Mouse (Mus musculus) brain, embryonic 14.5 days (tissue): Measurements from ENCODE around the gene Tcf7l1. TPM values are rescaled to one million over a fixed set of nuclear protein-coding genes. Genes with fewer than 3 reads are reported as not detected.

ENCODE experiments used
- DNase-seq: peaks from one replicate; pipeline ENCODE4 v3.0.0-alpha.2; 2011; ENCODE audit warnings: low read depth
- CTCF ChIP-seq: fragments of 200-500 bp; IDR thresholded peaks from 2 replicates; pipeline ENCODE4 v1.5.1; 2012; ENCODE audit warnings: inconsistent platforms, mild to moderate bottlenecking, moderate library complexity, borderline replicate concordance; ENCODE audit not compliant: insufficient read depth, insufficient read length; ENCODE audit errors: extremely low read depth
- POLR2A ChIP-seq: fragments of 200-500 bp; IDR thresholded peaks from 2 replicates; pipeline ENCODE4 v1.6.1; 2012; ENCODE audit warnings: mild to moderate bottlenecking, inconsistent platforms, borderline replicate concordance; ENCODE audit not compliant: poor library complexity, insufficient read depth, insufficient read length, severe bottlenecking; ENCODE audit errors: extremely low read depth
- polyA plus RNA-seq: library from polyadenylated mRNA; depleted of rRNA; stranded (reverse); fragments of >200 nt; gene quantifications from 2 replicates; pipeline ENCODE4 v1.2.3, GENCODE M21; 2012

Tcf7l1 gene
- polyA plus RNA-seq, 1 experiment = 14.5 TPM

DNA sequence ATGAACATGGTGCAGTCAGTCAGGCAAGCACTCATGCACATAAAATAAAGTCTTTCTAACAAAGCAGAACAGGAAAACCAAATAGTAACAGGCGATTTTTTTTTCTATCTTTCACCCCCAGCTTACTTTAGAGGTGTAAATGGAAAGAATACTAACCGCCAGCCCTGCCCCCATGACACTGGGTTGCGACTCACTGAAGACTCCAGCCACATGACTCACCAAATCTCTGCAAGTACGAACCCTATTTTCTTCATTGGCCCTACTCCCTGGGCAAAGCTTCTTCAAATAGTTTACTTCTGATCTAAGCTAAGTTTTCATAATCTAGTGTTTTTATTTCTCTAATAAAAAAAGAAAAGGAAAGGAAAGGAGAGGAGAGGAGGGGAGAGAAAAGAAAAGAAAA lies 144.5 kb downstream of the Tcf7l1 start:
- no peak for TF ChIP-seq POLR2A
- TF ChIP-seq CTCF = no peak
- DNase-seq = no peak

DNA sequence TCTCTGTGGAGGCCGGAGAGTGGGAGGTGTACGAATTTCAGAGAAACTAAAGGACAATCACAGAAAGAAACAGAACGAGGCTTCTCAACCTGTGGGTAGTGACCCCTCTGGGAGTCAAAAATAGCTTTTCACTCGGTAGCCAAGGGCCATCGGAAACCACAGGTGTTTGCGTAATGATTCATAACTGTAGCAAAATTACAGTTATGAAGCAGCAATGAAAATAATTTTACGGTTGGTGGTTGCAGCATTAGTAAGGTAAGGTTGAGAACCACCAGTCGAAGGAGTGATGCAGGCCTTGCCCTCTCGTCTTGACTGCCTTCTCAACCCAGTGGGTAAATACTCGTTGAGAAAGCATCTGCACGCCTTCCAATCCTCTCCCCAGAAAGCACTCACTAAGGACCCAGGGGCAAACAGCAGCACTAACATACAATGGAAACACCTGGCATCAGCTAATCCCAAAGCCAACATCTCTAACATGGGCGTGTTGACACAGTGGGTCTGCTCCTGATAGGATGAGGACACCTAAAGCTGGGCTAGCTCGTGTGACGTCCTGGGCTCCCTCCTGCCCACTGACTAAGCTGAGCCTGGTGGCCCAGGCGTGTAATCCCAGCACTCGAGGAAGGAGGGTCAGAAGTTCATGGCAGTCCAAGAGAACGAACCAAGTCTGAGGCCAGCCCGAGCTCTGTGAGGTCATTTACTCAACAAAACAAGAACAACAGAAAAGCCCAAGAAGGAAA lies 147.7 kb downstream of the Tcf7l1 start:
- TF ChIP-seq CTCF = no peak
- no peak for TF ChIP-seq POLR2A
- DNase-seq = no peak

DNA sequence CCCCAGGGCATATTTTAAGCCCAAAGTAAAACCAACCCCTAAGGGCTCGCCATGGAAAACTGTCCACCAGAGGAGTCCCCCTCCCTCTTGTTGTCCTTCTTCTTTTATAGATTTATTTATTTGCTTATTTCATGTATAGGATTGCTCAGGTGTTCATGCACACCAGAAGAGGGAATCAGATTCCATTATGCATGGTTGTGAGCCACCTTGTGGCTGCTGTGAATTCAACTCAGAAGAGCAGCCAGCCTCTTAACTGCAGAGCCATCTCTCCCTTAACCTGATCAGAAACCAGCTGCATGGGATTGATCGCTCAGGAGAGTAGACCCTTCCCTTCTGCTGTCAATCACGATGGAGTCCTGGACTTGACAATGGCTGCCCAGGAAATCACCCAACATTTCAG lies 152.1 kb downstream of the Tcf7l1 start:
- TF ChIP-seq POLR2A (no peak), CTCF (peak; percentile 21; the same call in 1 of the 2 replicates)

DNA sequence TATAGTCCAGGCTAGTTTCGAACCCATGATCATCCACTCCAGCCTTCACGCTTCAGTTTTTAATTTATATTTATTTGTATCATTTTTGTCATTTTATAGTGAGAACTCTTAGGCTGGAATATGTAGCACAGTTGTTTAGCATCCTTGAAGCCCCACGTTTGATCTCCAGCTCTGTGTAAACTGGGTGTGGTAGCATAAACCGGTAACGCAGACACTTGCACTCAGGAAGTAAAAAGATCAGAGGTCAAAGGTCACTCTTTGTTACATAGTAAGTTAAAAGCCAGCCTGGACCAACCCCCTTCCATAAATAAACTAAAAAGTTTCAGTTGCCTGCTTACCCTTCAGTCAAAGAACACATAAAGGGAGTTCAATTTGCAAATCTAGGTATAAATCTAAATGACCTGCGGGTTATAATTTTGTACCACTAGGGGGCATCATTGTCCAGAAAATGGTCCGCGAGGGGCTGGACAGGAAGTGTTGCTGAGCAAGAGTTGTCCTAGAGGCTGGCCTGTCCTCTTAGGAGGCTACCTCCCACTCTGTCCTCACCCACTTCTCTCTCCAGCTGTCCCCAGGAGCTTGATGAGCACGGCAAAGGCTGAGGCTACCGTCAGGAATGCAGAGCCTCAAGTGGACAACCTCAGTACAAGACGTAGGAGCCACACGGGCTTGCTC lies 153.2 kb downstream of the Tcf7l1 start:
- peak; percentile 83 for DNase-seq
- TF ChIP-seq CTCF (peak; percentile 75), POLR2A (no peak)

More for the DNA sequence above, 152.1 kb downstream of the Tcf7l1 start:
- no peak for DNase-seq

DNA sequence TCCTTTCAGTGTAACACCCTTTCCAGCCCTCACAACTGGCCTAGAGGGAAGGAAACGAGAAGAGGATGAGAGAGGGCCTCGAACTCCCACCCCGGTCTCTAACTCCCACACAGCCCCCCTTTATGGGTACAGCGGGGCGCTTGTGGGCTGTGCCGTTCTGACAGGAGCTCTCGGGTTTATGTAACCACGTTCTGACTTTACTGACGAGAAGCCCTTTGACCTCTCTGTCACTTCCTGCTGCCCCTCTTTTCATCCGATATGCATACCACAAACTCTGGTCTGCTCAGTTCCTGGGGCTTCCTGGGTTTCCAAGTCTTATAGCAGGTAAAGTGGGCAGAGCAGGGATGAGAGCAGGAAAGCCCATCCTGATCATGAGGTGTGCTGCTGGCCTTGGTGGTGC lies 154.7 kb downstream of the Tcf7l1 start:
- TF ChIP-seq CTCF (no peak), POLR2A (no peak)
- no peak for DNase-seq

DNA sequence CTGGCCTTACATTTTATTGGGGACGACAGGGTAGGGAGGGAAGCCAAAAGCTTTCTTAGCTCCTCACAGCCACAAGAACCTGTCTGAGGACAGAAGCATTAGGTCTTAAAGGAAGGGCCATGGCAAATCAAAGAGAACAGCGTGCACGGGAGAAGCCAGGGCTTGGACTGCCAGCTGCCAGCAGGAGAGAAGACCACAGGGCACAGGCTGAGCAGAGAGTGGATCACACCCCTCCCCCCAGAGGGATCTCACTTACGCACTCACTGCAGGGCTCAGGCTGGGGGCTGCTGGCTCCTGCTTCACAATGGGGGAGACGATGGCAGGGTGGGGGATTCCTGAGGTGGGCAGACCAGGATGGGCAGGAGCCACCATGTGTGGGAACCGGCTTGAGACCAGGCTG lies 157.4 kb downstream of the Tcf7l1 start:
- DNase-seq = no peak
- TF ChIP-seq CTCF = no peak
- TF ChIP-seq POLR2A = no peak

DNA sequence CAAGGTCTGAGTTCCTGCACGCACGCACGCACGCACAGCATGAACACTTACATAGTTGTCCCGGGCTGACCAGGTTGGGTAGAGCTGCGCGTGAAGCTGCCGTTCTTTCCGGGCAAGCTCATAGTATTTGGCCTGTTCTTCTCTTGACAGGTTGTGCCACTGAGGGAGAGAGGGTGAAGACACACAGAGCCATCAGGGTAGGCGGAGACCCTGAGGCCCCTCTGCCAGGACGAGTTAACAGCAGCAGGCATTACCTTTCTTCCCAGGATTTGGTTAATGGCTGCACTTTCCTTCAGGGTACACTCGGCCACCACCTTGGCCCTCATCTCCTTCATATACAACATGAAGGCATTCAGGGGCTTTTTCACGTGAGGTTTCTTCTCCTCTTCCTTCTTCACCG lies 158.1 kb downstream of the Tcf7l1 start:
- TF ChIP-seq POLR2A (no peak), CTCF (no peak)

DNA sequence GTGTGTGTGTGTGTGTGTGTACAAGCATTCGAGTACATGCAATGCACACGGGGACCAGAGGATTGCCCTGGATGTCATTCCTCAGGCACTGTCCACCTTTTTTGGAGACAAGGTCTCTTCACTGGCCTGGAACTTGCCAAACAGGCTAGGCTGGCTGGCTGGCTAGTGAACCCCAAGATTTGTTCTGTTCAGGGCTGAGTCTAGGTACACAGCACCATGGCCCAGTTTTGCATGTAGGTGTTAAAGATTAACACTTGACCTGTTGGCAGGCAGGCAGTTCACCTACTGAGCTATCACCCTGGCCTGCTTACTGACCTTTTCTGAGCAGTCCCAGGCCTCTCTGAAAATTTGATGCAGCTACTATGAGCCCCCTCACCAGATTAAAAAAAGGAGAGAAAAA lies 158.7 kb downstream of the Tcf7l1 start:
- no peak for DNase-seq
- TF ChIP-seq POLR2A (no peak), CTCF (no peak)

More for the DNA sequence above, 158.1 kb downstream of the Tcf7l1 start:
- DNase-seq = no peak

DNA sequence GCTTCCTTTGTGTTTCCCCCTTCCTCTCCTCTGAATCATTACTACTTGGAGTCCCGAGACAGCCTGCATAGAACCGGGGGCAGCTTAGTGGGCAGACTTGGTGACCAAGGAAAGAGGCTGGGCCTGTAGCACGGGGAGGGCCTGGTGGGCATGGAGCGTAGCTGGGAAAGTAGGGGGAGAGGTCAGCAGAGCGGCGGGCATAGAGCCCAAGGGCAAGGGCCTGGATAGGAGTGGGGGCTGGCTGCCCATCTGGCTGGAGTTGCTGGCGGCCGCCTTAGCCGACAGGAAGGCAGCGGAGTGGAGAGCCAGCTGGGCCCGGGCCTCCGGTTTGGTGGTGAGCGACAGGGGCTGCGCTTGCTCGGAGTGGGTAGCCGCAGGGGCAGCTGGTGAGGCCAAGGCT lies 161.8 kb downstream of the Tcf7l1 start:
- TF ChIP-seq POLR2A (no peak), CTCF (no peak)
- DNase-seq = no peak

DNA sequence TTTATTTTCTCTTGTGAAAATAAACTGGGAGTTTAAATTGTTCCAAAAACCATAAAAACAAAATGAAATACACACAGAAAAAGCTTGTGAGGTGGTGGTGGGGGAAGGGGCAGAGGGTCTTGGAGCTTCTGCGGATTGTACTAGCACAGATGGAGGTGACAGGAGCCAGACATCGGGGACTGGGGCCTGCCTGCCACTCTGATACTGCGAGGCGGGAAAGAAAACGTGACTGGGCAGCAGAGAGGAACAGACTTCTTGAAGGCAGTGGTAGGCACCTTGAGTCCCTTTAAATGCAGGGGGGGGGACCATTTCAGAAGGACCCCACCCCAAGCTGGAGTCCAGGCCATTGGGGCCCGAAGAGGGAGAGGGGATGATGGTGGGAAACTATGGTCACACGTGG lies 162.7 kb downstream of the Tcf7l1 start:
- no peak for TF ChIP-seq POLR2A
- no peak for TF ChIP-seq CTCF
- DNase-seq = no peak

DNA sequence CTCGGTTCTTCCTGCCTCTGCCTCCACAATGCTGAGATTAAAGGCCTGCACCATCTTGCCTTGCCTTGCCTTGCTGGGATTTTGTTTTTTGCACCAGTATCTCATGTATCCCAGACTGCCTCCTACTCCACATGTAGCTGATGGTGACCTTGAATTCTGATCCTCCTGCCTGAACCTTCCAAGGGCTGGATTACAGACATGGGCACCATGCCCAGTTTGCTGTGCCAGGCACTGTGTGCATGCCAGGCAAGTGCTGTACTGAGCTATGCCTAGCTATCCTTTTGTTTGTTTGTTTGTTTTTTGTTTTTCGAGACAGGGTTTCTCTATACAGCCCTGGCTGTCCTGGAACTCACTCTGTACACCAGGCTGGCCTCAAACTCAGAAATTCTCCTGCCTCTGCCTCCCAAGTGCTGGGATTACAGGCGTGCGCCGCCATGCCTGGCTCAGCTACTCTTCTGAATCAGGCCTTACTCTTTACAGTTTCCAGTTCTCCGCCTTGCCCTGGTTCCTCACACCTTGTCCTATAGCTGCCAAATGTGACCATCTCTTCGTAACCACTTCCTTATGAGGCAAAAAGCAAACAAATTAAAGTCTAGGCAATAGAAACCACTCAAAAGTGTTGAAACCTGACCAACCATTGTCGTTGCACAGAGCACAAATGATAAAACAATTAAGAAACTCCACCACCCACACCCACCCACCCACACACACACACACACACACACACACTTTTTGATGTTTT lies 165.2 kb downstream of the Tcf7l1 start:
- no peak for DNase-seq
- no peak for TF ChIP-seq POLR2A
- no peak for TF ChIP-seq CTCF
